Mouse (Mus musculus): ENCODE data around the gene Ptprk.
A peak's percentile ranks its signal among the peaks of the same experiment; 100 is the strongest.

Ptprk gene

GRCm38 (mm10) chr10:28552068-28552467, 477.4 kb downstream of the Ptprk start:
- DNase-seq (ENCODE audit: low spot score), result no peak

DNA sequence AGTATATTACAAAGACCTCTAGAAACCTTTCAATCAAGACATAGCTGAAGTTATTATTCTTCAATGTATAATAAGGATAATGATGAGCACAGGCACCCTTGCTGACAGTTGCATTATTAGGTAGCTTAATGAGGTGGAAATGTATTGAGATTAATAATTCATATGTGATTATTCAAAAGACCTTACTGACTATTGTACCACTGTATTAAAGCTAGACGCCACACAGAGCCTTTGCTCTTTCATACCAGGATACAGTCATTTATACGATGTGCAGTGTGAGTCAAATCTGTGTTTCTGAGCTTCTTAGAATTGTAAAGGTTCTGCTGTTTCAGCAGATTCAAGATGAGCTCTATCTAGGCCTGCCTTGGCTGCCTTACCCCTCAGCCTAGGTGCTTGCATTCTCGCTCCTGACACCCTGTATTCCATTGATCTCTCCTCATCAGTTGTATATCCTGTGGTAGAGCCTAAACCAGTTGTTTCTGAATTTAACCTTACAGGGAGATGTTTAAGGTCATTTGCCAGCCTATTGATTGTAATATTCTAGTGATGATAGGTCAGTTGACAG, 489.6 kb downstream of the Ptprk start:
- no peak for DNase-seq (ENCODE audit: low spot score)

DNA sequence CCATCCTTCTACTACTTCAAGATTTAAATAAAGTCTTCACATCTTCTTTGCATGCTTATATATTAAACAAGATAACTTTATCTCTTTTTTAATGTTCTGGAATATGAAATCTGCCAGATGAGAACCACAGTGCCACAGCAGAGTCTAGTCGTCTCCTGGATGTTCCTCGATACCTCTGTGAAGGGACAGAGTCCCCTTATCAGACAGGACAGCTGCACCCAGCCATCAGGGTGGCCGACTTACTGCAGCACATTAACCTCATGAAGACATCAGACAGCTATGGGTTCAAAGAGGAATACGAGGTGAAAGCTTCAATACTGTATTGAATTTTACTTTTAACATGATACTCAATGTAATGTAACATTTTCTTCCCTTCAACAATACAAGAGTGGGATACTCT, 491.8 kb downstream of the Ptprk start:
- no peak for DNase-seq (ENCODE audit: low spot score)

DNA sequence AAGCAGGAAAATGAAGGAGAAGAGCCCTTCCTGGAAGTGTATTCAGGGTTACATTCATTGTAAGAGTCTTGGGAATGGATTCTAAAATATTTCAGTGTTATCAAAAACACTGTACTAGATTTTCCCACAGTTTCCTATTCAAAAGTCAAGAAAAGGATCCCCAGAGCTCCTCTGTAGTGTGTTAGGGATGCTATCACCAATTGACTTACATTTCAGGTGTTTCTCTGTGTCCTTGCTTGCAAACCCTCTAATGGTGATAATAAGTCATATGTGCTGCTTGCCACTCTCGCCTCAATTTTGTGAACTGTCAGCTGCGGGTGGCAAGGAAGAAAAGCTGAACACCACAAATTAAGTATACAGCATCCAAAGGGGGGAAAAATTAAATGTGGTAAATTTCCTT, 492.2 kb downstream of the Ptprk start:
- DNase-seq (ENCODE audit: low spot score), result no peak

- peak; percentile 5 for DNase-seq (ENCODE audit: low spot score)
These were observed 492.8 kb downstream of the Ptprk start for GRCm38 (mm10) chr10:28567441-28567840.

GRCm38 (mm10) chr10:28568047-28568446, 493.4 kb downstream of the Ptprk start:
- no peak for DNase-seq (ENCODE audit: low spot score)

DNA sequence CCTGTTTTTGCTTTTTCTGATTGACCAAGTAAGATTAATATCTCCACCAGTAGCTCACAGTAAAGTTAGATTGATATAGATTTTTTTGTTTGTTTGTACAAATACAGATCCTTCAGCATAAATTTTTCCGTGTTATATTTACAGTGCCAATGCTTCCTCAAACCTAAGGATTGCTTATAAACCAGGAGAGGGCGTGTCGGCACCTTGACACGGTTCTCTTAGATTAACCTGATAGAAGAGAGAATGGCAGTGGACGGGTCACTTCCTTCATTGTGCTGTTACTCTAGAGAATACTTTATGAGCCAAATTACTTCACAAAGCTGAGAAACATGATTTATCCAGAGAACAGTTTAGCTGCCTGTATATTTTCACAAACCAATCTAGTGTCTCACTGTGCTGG, 505.0 kb downstream of the Ptprk start:
- DNase-seq (ENCODE audit: low spot score), result no peak

DNA sequence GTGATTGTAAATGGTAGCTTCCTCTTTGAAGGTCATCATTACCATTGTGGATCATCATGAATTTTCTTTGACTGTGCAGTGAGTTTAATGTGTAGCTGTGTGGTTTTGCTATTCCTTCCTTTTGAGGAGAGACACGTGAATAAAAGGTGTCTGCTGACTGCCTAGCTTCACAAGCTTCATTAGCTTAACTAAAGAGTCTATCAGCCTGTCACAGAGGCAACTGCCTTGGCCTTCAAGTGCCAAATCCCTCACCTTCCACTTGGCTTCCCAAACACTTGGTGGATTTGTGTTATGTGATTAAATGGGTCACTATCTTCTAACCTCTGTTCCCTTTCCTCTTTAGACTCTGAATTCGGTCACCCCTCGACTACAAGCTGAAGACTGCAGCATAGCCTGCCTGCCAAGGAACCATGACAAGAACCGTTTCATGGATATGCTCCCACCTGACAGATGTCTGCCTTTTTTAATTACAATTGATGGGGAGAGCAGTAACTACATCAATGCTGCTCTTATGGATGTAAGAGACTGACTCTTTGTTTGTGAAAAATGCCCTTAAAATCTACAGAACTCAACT, 512.0 kb downstream of the Ptprk start:
- DNase-seq (ENCODE audit: low spot score), result no peak

- DNase-seq (ENCODE audit: low spot score), result no peak
These were observed 513.8 kb downstream of the Ptprk start for GRCm38 (mm10) chr10:28588401-28588800.

- no peak for DNase-seq (ENCODE audit: low spot score)
These were observed 516.2 kb downstream of the Ptprk start for GRCm38 (mm10) chr10:28590822-28591221.

GRCm38 (mm10) chr10:28593566-28594292, 519.1 kb downstream of the Ptprk start:
- DNase-seq (ENCODE audit: low spot score), result peak; percentile 12

DNA sequence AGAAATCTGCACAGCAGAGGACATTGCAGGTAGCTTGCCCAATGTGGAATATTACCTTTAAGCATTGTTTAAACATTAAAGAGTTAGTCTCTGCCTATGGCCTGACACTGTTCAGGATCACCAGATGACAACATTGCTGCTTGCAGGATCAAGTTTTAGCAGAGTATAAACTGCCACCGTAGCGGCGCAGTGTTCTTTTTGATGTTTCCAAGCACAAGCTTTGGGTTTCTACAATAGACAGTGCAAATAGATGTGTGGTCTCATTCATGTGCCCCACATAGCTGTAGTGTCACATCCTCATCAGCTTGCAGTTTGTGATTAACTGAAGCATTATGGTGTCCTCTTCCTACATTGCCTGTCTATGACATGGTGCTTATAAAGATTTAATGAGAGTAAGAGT, 522.3 kb downstream of the Ptprk start:
- peak; percentile 1 for DNase-seq (ENCODE audit: low spot score)

- DNase-seq (ENCODE audit: low spot score), result no peak
These were observed 534.5 kb downstream of the Ptprk start for GRCm38 (mm10) chr10:28609136-28609535.

GRCm38 (mm10) chr10:28614396-28614795, 539.8 kb downstream of the Ptprk start:
- DNase-seq (ENCODE audit: low spot score), result no peak

DNA sequence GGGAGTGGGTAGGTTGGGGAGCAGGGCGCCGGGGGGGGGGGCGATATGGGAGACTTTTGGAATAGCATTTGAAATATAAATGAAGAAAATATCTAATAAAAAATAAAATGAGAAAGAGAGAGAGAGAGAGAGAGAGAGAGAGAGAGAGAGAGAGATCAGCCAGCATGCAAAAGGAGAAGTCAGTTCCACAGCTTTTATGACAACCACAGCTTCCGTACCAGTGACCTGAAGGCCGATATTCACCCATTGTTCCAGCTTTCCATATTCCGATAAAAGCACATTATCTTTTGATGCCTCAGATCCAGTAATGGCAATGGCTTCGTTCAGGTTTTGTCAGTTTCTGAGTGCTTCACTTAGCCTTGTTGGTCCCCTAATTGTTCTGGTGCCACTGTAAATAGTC, 542.6 kb downstream of the Ptprk start:
- no peak for DNase-seq (ENCODE audit: low spot score)

GRCm38 (mm10) chr10:28618002-28618401, 543.4 kb downstream of the Ptprk start:
- DNase-seq (ENCODE audit: low spot score), result no peak

- no peak for DNase-seq (ENCODE audit: low spot score)
These were observed 544.8 kb downstream of the Ptprk start for GRCm38 (mm10) chr10:28619415-28619814.

DNA sequence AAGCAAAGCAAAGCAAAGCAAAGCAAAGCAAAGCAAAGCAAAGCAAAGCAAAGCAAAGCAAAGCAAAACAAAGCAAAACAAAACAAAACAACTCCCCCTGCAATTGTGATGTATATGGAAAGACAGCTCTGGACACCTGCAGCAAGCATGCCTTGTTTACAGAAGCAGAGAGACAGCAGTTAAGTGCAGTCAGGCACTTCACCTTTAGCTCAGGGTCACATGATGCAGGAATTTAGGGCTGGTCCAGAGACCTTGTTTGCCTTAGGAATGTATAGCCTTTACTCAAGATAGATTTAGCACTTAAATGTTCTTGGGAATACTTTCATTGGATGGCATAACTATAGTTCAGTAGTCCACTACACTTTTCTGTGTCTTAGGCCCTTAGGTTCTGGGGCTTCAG, 561.5 kb downstream of the Ptprk start:
- no peak for DNase-seq (ENCODE audit: low spot score)

GRCm38 (mm10) chr10:28641887-28642286, 567.3 kb downstream of the Ptprk start:
- DNase-seq (ENCODE audit: low spot score), result no peak
